Mouse (Mus musculus): ENCODE measurements at regions not wholly inside any gene's neighbourhood (a gene's known extent, or its start where the extent isn't known, plus 50 kb on each side); places are given as distances from the start of the nearest gene placed in this dataset.
A peak's percentile ranks its signal among the peaks of the same experiment; 100 is the strongest.

GRCm38 (mm10) chr1:143074999-143075398 is 565.5 kb upstream of the B3galt2 start:
- ATAC-seq: no peak

GRCm38 (mm10) chr1:143080441-143080840 is 560.0 kb upstream of the B3galt2 start:
- no peak for ATAC-seq

- no peak for ATAC-seq
Observed at GRCm38 (mm10) chr1:143096904-143097303, 543.6 kb upstream of the B3galt2 start.

GRCm38 (mm10) chr1:143098307-143098706 is 542.2 kb upstream of the B3galt2 start:
- no peak for ATAC-seq

- ATAC-seq: no peak
Observed at GRCm38 (mm10) chr1:143122185-143122584, 518.3 kb upstream of the B3galt2 start.

DNA sequence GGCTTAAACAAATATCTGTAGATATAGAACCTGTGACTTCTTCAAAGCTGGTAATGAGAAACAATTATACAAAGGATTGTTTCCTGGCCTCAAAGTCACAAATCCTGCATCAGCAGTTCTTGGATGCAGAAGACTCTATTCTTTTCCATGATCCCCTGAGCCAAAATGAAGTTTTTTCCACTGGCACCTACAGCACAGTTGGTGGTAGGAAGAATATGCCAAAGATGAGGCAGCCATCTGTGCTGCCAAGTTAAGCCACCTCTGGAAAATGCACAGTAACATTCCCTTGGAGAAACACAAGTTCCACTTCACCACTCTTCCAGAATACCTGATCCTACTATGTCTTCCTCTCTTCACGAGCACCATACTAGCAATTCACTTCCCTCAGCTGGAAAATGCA is 510.2 kb upstream of the B3galt2 start:
- ATAC-seq: no peak

GRCm38 (mm10) chr1:143132806-143133205 is 507.7 kb upstream of the B3galt2 start:
- ATAC-seq: no peak

DNA sequence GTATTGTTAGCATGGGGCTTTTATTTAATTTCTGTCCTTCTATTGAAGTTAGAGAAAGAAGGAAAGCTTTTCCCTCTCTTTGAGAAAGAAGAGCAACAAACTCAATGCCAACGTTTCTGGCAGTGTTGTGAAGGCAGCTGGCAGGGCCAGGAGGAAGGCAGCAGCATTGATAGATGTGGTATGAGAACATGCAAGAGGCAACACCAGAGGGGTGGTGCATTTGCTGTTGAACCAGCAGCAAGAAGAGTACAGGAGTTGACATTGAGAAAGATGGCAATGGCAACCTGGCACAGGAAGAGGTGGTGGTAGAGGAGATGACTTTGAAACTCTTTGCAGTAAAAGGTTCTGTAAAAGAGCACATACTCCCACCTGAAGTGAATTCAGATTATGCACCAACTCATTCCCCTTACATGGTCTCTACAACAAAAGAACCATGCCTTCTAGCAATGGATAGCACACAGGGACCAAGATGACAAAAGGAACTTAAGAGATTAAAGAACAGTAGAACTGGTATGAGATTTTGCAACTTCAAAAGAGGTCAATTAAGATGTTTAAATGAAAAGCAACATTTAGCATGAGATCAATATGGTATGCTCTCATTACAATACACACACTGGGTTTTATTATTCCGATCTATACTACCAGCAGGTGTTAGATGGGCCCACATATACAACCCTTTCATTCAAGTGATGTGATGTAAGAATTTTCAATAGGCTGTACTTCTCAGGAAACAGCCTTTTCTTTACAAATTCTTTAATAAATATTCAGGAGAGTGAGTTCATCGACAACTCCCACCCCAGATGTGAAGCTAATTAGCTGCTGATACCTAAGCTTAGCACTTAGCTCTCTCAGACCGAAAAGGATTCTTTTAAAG is 495.1 kb upstream of the B3galt2 start:
- ATAC-seq: no peak

- ATAC-seq: no peak
Observed at GRCm38 (mm10) chr1:143171286-143171685, 469.2 kb upstream of the B3galt2 start.

DNA sequence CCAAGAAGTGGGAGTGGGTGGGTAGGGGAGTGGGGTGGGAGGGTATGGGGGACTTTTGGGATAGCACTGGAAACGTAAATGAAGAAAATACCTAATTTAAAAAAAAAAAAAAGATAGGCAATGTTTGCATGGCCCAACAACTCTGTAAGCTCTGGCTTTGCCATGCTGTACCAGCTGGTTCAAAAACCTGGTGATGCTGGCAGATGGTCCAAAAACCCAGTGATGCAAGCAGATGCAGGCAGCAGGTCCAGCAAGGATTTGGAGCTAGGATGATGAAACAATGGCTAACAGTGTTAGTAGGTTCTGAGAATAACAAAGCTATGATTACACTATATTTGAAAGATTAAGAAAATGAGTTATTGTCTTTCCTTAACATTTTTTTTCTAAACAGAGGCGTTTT is 466.6 kb upstream of the B3galt2 start:
- no peak for ATAC-seq

DNA sequence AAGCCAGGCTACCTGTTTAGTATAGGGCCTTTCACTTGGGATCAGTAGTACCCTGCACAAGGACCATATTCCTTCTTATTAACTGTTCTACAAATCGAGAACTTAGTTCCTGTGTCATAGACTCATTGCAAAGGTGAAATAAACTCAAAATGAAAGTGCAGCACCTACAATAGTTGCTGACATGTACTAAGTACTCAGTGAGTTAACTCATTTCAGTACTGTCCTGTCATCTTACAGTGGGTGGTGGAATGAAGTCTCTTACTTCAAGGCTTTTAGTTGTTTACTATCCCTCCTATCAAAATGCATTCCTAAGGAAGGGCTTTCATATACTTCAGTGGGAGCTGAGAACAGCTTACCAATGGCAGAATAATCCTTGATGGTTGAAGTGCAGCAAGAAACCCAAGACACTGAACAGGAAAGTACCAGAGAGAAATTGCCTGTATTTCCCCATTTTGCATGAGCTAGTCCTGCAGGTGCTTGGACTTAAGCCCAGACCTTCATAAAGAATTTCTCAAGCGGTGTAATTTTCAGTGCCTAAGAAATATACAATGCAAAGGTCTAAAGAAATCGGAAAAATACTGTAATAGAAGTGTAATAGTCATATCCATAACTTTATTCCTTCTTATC is 448.2 kb upstream of the B3galt2 start:
- no peak for ATAC-seq

- ATAC-seq: no peak
Observed at GRCm38 (mm10) chr1:143200213-143200889, 440.1 kb upstream of the B3galt2 start.

DNA sequence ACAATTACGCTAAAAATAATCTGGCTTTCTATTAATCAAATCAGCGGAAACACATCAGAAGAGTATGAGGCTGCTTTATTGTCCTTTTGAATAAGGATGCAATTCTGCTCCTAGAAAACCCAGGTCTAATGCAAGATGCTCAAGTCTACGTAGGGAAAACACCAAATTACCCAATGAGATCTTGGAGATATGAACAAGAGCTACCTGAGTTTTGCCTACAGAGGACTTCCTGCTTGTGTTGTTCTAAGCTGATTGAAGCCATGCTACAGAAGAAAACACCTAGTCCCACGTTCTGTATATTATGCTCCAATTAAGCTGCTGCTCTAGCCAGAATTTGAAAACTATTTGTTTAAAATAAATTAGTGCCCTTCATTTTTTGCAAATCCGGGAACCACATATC is 439.5 kb upstream of the B3galt2 start:
- no peak for ATAC-seq

DNA sequence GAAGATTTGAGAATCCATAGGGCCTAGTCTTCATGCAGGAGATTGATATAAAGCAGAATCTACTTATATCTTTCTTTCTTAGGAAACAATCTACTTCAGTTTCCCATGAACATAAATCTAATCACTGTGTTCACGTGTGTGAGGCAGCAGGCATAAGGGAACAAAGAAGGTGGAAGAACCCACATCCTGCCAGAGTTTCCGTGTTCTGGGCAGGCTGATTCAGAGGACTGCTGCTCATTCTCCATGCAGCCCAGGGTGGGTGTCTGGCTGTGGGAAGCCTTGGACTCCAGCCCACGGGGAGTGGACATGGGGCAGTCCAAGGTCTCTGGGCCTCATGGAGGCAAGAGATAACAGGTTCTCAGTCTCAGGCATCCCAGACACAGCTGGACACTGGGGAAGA is 438.3 kb upstream of the B3galt2 start:
- ATAC-seq: peak; percentile 54

- no peak for ATAC-seq
Observed at GRCm38 (mm10) chr1:143204070-143204469, 436.4 kb upstream of the B3galt2 start.

- ATAC-seq: no peak
Observed at GRCm38 (mm10) chr1:143206995-143207394, 433.5 kb upstream of the B3galt2 start.

DNA sequence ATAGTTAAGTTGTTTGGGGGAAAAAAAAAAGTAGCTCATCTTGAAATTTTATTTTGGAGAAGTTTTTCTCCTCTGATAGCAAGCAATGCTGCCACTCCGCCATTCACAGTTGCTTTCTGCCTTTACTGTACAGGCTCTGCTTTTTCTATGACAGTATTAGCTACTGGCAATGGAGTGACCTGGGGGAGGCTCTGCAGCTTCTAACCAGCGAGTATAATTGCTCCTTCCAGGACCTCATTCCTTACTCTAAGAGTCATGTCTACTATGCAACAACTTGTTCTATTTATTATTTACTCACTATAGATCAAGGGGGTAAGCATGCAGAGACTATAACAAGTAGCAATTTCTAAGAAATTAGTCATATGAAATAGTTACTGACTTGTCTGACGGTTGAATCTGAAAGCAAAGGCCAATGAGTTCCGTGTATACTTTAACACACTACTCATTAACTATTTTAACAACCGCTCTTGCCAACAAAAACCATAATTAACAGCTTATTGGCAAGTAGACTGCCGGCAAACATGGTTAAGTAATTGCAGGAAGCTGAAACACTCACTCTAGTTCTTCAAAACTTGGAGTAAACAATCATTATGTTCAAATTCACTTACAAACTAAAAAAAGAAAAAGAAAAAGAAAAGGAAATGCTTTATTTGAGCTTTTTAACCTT is 432.9 kb upstream of the B3galt2 start:
- ATAC-seq: no peak

DNA sequence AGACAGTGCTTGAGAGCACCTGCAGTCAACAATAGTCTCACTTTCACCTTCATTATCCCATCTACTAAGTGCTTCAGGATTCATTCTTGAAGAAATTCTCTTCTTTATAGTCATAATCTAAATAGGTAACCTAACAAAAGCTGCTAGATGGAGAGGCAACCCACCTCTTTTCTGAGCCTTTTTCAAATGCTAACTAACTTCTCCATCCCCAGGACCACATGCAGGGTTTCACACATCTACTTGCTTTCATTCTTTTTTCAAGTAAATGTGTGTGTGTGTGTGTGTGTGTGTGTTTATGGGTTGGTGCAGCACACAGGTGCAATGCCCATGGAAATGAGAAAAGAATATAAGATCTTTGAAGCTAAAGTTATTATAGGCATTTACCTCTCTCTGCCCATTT is 423.1 kb upstream of the B3galt2 start:
- no peak for ATAC-seq

GRCm38 (mm10) chr1:143231969-143232368 is 408.5 kb upstream of the B3galt2 start:
- no peak for ATAC-seq

- no peak for ATAC-seq
Observed at GRCm38 (mm10) chr1:143258470-143259215, 381.8 kb upstream of the B3galt2 start.

DNA sequence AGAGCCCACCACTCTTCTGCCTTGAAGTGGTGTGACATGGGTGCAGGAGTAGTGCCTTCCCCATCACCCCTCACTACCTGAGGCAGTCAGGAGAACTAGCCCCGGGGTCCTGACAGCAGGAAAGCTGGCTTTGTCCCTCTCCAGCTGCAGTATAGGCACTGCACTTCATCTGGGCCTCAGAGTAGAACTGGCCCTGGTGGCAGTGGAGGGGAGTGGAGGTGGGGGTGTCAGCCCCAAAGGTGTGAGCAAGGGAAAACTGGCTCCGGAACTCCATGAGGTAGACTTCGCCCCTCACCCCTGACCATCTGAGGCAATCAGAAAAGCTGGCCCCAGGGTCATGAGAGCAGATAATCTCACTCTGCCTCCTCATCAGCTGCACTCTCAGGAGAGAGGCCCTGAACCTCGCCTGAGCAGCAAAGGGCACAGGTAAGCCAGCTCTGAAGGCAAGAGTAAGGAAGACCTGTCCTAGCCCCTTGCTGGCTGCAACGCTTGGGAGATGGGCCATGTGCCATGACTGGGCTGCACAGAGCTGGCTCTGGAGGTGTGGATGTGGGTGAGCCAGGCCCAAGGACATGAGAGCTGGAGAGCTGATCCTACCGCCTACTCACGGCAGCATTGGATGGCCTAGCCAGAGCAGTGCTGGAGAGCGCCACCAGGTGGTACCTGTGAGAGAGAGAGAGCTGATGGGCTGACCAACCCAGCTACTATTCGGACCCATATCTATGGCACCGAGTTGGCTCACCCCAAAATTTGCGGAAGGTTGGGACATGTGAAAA is 377.0 kb upstream of the B3galt2 start:
- no peak for ATAC-seq

DNA sequence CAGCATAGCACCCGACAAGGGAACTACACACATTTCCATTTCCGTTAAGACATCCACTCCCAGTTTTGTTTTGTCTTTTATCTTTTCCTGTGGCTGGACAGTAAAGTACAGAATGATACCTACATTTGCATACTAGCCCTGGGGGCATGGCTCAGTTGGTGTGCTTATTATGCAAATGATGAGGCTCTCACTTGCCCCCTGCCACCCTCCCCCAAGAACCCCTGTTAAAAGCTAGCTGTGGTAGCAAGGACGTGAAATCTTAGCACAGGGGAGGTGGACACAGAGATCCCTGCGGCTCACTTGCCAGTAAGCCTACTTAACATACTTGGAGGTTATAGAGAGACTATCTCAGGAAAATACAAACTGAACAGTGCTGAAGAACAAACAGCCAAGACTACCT is 375.2 kb upstream of the B3galt2 start:
- ATAC-seq: no peak
